Mouse (Mus musculus) megakaryocyte, adult 5-6 weeks (primary cell): Measurements from ENCODE around the gene Olfr64. TPM values are rescaled to one million over a fixed set of nuclear protein-coding genes. Genes with fewer than 3 reads are reported as not detected.

ENCODE experiments used
- ATAC-seq: 2 replicates; pipeline ENCODE4 v1.8.0; 2016; ENCODE audit warnings: mild to moderate bottlenecking, inconsistent platforms; ENCODE audit not compliant: poor library complexity, severe bottlenecking
- total RNA-seq, 2 experiments: library from RNA; stranded (forward) in 1 of 2; stranded (reverse) in 1 of 2; fragments of 153-499, 151-499 nt in 1 of 2; fragments of 221-1000, 200-1000 nt in 1 of 2; gene quantifications; 2 replicates each; pipeline versions ENCODE4 v1.2.3 to v1.2.4; 2015 to 2017

The Olfr64 gene
- total RNA-seq (2015) (not detected in 2 replicates), total RNA-seq (2017) (not detected in 2 replicates)

DNA sequence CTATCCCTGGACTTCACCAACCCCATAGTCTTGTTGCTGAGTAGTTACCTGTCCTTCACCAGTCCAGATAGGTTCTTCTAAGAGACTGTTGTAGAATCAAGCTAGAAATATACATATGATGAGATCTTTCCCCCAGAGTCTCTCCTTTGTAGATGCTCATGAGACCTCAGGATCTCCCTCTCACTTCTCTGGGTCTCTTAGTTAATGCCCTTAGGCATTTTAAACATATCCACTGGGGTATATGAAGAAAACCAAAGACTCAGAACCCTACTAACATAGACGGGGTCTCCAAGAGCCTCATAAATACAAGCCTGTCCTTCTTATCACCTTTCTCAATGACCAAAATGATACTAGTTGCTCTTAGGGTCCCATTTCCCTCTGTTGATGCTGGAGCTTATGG, at the start of gene Olfr64:
Gene Olfr64 (minus strand): TSS at position 101 of the 400 bp plus-strand sequence.
- ATAC-seq: no peak

GRCm38 (mm10) chr7:103942730-103943129, 48.4 kb upstream of the Olfr64 start:
- ATAC-seq: peak; percentile 94

DNA sequence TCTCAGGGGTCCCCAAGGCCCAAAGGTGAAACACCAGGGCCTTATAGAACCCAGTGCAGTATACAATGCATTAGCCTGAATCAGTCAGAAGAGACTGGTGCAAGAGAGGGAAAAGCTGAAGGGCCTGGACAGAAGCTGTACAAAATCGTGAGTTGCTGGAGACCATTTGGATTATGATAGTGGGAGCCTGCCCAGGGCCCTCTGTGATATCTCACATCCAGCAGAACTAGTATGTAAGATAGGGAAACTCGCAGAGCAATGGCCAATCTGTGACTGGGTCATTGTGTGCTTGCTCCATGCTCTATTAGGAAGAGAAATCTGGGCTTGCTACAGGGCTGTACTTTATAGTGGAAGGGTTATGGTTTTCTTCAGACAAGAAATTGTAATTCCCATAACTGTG, 40.0 kb upstream of the Olfr64 start, which contains the start of gene Olfr632:
Gene Olfr632 (plus strand): TSS at position 84 of the 400 bp plus-strand sequence.
- no peak for ATAC-seq

DNA sequence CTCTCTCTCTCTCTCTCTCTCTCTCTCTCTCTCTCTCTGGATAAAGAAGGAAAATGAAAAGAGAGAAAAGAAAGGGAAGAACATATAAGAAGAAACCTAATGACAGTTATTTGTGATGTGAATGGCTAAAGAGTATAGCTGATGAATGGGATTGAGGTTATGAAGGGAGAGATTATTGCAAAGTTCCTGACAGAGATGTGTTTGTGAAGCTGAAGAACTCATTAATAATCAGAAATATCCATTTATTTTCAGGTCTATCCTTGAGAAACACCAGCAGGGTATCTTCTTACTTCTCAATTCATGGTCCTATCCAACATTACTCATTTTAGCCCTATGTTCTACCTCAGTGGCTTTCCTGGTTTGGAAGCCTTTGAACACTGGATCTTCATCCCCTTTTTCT, 34.2 kb upstream of the Olfr64 start, which contains the start of gene Olfr631:
Gene Olfr631 (plus strand): TSS at position 301 of the 400 bp plus-strand sequence.
- ATAC-seq: no peak

DNA sequence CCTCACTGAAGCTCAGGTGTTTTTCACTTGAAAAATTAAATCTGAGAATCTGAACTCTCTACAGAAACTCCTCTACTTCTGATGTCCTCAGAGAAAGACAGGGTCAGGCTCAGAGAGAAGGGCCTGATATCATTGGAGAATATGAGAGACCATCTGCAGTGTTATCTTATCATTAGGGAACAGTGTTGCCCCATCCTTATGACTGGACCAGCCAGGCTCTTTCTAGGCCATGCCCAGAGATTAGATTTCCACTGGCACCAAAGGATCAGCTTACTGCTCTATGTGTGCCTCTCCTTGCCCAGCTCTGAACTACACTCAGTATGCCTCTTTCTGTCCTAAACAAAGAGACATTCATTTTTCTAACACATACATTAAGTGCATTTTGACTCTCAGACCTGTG, 21.1 kb upstream of the Olfr64 start:
- ATAC-seq: peak; percentile 33; the same call in 1 of the 2 replicates

GRCm38 (mm10) chr7:103912969-103913511, 18.8 kb upstream of the Olfr64 start:
- ATAC-seq: peak; percentile 65

GRCm38 (mm10) chr7:103910047-103910446, 15.8 kb upstream of the Olfr64 start:
- peak; percentile 45 for ATAC-seq

- no peak for ATAC-seq
Measured at GRCm38 (mm10) chr7:103903187-103903586, 8.9 kb upstream of the Olfr64 start, which contains the start of gene Olfr65. TSS of gene Olfr65 (plus strand) at chr7:103903487.

DNA sequence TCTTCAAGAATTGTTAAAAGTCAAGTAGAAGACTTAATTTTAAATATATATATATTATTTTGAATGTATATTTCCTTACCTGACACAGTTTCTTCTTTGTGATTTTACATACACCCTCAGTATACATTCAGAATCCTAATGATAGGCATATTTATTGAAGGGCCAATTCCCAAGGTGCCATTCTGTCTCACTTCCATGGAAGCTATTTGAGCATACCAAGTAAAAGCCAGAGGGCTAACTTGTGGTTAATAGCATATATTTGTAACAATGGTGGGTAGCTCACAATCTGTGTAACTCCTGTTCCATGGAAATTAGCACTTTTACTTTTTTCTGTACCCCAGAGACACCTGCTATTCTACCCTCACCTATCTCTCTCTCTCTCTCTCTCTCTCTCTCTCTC, 8.1 kb downstream of the Olfr64 start, which contains the start of gene Olfr66:
Gene Olfr66 (minus strand): TSS at position 101 of the 400 bp plus-strand sequence.
- ATAC-seq: no peak

- ATAC-seq: no peak
Measured at GRCm38 (mm10) chr7:103877093-103877492, 17.2 kb downstream of the Olfr64 start.

DNA sequence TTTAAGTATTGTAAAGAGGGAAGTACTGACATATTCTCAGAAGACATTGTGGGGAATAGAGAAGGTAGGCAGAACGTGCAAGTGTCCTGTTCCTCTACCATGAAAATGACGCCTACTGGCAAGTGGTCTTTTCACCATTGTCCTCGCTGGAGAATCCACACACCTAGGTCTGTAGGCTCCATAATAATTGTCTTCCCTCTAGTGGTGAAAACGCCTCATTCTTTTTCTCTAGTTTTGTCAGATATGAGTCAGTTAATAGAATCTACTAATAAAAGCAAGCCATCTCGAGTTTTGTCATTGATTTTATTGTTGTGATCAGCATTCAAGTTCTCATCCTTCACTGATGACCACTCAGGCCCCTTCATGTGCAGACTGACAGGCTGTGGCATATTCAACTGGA, 19.8 kb downstream of the Olfr64 start:
- ATAC-seq: peak; percentile 31; the same call in 1 of the 2 replicates

DNA sequence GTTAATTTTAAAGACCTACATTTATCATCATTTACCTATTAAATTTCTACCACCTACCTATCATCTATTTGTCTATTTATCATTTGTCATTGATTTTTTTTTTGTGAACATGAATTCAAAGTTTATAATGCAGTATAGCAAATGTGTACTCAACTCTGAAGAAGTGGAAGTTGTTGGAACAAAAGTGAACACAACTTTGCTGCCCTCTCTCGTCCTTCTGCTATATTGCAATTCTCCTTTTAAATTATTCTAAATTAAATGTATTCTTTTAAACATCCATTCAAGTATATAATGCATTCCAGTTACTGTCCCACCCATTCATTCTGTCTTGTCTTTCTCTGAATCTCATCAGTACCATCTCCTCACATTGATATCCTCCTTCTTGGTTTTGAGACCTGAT, 21.2 kb downstream of the Olfr64 start:
- peak; percentile 47; the same call in 1 of the 2 replicates for ATAC-seq

DNA sequence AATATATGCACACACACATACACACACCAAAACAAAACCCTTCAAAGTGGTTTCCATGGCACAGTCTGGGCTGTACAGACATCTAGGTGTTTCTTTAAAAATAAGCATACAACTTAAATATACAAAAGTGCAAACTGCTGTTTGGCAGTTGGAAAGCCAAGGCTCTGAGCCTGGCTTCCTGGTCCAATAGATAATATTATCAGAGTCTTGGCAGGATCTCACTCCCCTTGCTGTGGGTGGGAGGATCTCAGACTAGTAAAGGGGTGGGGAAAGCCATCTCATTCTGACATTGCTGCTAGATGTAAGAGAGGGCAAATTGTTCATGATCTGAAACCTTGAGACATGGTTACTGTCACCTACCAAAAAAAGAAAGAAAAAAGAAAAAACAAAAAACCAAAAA, 23.6 kb downstream of the Olfr64 start:
- ATAC-seq: peak; percentile 62

- ATAC-seq: peak; percentile 23; the same call in 1 of the 2 replicates
Measured at GRCm38 (mm10) chr7:103865716-103866115, 28.6 kb downstream of the Olfr64 start.

DNA sequence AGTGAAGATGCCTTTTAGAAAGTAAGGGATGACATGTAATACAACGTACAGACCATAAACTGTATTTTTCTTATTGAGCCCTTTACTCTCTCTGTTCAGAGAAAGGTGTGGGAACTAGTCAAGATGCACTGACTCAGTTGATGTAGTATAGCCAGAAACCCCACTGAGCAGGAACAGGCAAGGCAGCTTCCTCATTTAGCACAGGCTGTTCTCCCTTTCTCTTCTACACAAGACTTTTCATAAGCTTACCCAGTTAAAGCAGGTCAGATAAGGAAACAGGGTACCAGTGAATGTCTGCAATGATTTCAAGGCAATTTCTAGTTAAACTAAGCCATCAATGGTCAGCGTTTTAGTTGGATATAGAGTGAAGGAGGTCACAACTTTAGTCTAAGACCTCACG, 32.8 kb downstream of the Olfr64 start:
- peak; percentile 67 for ATAC-seq

GRCm38 (mm10) chr7:103860855-103861254, 33.4 kb downstream of the Olfr64 start:
- ATAC-seq: peak; percentile 86

DNA sequence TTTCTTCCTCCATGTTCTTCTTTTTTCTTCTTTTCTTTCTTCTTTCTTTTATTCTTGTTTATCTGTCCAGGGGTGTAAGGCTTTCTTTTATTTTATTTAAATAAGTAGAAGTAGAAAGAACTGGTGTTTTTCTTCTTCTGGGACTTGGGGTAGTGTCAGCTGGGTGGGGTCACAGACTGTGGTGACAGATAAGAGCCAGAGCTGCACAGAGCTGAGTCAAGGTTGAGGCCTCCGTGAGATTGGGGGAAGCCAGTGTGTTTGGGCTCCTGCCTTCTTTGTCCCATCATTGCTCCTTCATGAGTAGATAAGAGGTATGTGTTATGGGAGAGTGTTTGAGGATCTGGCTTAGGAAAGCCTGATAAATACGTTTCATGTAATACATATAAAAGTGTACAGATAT, 35.2 kb downstream of the Olfr64 start:
- ATAC-seq: peak; percentile 56

- no peak for ATAC-seq
Measured at GRCm38 (mm10) chr7:103854669-103855068, 39.6 kb downstream of the Olfr64 start.

DNA sequence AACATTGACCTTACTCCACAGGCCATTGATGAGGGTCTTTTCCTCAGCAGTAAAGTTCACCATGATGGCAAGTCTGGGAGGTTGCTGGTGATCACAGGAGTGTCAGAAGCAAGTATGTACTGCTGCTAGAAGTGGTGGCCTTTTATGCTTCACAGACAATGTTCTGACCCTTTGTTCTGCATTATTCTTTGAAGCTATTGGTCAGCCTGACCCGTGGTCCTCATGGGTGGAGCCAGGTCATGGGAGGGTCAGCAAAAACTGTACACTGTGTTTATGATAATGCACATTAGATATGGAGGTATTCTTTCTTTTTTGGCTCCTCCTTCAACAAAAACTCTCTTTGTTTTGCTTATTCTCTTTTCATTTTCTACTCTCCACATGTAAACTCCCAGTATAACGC, 41.2 kb downstream of the Olfr64 start, which contains the start of gene Hbb-y:
Gene Hbb-y (minus strand): TSS at position 127 of the 400 bp plus-strand sequence.
- no peak for ATAC-seq

DNA sequence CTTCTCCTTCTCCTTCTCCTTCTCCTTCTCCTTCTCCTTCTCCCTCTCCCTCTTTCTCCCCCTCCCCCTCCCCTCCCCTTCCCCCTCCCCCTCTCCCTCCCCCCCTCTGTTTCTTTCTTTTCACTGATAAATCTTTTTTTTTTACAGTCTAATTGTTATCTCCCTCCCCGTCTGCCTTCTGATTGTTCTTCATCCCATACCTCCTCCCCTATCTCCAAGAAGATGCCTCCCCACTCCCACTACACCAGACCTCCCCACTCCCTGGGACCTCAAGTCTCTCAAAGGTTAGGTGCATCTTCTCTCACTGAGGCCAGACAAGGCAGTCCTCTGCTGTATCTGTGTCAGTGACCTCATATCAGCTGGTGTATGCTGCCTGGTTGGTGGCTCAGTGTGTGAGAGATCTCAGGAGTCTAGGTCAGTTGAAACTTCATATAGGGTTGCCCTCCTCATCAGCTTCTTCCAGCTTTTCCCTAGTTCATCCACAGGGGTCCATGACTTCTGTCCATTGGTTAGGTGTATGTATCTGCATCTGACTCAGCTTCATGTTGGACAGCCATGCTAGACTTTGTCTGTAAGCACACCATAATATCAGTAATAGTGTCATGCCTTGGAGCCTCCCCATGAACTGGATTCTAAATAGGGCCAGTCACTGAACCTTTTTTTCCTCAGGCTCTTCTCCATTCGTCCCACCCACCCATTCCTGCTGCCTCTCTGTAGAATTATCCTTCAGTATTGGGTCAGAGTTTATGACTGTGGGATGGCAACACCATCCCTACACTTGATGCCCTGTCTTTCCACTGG, 49.6 kb downstream of the Olfr64 start:
- no peak for ATAC-seq

GRCm38 (mm10) chr7:103843034-103843433, 51.3 kb downstream of the Olfr64 start, which contains the start of gene Hbb-bh1:
TSS of gene Hbb-bh1 (minus strand) at chr7:103843164.
- no peak for ATAC-seq

DNA sequence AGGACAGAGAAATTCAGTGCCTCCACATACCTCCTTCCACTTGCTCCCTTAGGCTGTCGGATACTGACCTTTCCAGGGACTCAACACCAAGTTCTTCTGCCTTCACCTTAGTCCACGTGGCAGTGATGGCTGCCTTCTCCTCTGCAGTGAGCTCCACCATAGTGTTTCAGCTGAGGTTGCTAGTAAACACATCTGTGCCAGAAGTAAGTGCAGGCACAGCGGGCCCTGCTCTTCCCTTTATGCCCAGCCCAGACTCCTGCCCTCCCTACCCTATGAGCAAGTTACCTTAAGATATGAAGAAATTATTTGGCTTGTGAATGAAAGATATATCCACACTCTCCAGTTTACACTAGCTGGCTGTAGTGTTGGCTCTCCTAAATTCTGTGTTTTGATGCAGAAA, 54.0 kb downstream of the Olfr64 start, which contains the start of gene Hbb-bh2:
Gene Hbb-bh2 (minus strand): TSS at position 253 of the 400 bp plus-strand sequence.
- ATAC-seq: no peak
